Mouse (Mus musculus): Measurements from ENCODE around the gene Epn3. TPM values are rescaled to one million over a fixed set of nuclear protein-coding genes. Genes with fewer than 3 reads are reported as not detected.

The Epn3 gene
- polyA plus RNA-seq, 1 experiment from 2014 or later = 0.48 TPM

DNA sequence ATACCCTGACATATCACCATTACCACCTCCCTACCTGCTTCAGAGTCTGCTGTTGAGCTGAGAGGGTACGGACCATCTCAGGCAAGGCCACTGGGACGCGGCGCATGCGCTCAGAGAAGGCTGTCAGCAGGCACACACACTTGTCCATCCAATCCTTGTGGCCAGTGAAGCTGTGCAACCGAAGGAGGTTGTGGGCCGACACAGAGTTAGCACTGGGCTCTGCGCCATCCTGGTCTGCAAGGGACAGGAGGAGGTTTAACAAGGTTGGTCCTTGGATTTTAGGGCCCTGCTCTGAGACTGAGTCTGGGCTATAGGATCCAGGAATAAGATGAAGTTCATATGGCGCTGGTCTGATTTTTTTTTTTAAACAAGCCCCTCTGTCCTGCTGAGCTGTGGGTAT is 19.4 kb downstream of the Epn3 start:
- DNase-seq (ENCODE audit: low spot score) = no peak
- Histone ChIP-seq H3K9me3 (ENCODE audit: control insufficient read depth, low read length) (no peaks in the 10 kb centered on the region), H3K4me2 (ENCODE audit: low read depth, low read length, severe bottlenecking) (no peak overlapping the region), H3K4me1 (replicated peaks; ENCODE audit: control insufficient read depth, insufficient read depth, low read length) (0 out of 2 replicates have a peak, but pooled peaks cover 2% of the 10 kb centered on the region), H3K9ac (ENCODE audit: low read length) (no peak overlapping the region), H3K27ac (ENCODE audit: low read depth, low read length) (no peak overlapping the region), H3K27me3 (ENCODE audit: control insufficient read depth, insufficient read depth, low read length) (peaks cover 5% of the 10 kb centered on the region), H3K4me3 (ENCODE audit: low read depth, low read length) (no peak overlapping the region), H3K36me3 (ENCODE audit: control insufficient read depth, insufficient read depth, low read length) (no peaks in the 10 kb centered on the region)
- WGBS = 92% methylated on average over 9 of the region's 9 CpGs
- ATAC-seq (replicated peaks; ENCODE audit: low FRiP score) = no peak

DNA sequence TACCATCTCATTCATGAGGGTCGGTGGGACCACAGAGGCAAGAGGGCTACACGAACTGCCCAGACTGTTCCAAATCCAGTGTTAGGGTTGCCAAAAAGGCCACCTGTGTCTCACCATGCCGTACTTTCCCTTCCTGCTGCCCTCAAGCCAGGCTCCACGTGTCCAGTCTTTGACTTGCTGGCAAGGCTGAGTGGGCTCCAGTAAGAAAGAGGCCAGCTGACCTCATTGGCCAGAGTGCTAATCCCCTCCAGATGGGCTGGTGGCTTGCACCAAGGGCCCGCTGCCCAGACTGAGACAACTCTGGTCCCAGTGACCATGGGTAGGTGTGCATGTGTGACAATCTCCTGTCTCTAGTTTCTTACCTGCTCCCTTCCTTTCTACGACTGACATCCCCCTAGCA is 22.1 kb downstream of the Epn3 start:
- peaks cover 19% of the 10 kb centered on the region for H3K27me3 ChIP-seq (ENCODE audit: control insufficient read depth, insufficient read depth, low read length)
- no peak overlapping the region for H3K9ac ChIP-seq (ENCODE audit: low read length)
- no peaks in the 10 kb centered on the region for H3K9me3 ChIP-seq (ENCODE audit: control insufficient read depth, low read length)
- DNase-seq (ENCODE audit: low spot score) (no peak), ATAC-seq (replicated peaks; ENCODE audit: low FRiP score) (no peak)
- H3K4me2 ChIP-seq (ENCODE audit: low read depth, low read length, severe bottlenecking) = no peak overlapping the region
- no peaks in the 10 kb centered on the region for H3K36me3 ChIP-seq (ENCODE audit: control insufficient read depth, insufficient read depth, low read length)
- 73% methylated on average over 6 of the region's 6 CpGs for WGBS
- H3K4me3 ChIP-seq (ENCODE audit: low read depth, low read length) = no peak overlapping the region
- H3K27ac ChIP-seq (ENCODE audit: low read depth, low read length) = no peak overlapping the region
- peaks cover 6% of the 10 kb centered on the region; the same call in 1 of the 2 replicates for H3K4me1 ChIP-seq (replicated peaks; ENCODE audit: control insufficient read depth, insufficient read depth, low read length)

- WGBS = 18% methylated on average over 11 of the region's 11 CpGs
- Histone ChIP-seq H3K36me3 (ENCODE audit: control insufficient read depth, insufficient read depth, low read length) (no peaks in the 10 kb centered on the region), H3K27me3 (ENCODE audit: control insufficient read depth, insufficient read depth, low read length) (peaks cover 22% of the 10 kb centered on the region), H3K4me2 (ENCODE audit: low read depth, low read length, severe bottlenecking) (no peak overlapping the region), H3K9me3 (ENCODE audit: control insufficient read depth, low read length) (no peaks in the 10 kb centered on the region), H3K4me1 (replicated peaks; ENCODE audit: control insufficient read depth, insufficient read depth, low read length) (peaks cover 12% of the 10 kb centered on the region; the same call in 1 of the 2 replicates), H3K27ac (ENCODE audit: low read depth, low read length) (no peak overlapping the region), H3K4me3 (ENCODE audit: low read depth, low read length) (no peak overlapping the region), H3K9ac (ENCODE audit: low read length) (no peak overlapping the region)
- DNase-seq (ENCODE audit: low spot score) (no peak), ATAC-seq (replicated peaks; ENCODE audit: low FRiP score) (no peak)
Observed at GRCm38 (mm10) chr11:94475722-94476121, 24.1 kb downstream of the Epn3 start.

- Histone ChIP-seq H3K4me3 (ENCODE audit: low read depth, low read length) (peak overlapping the region; percentile 77), H3K36me3 (ENCODE audit: control insufficient read depth, insufficient read depth, low read length) (no peaks in the 10 kb centered on the region), H3K9me3 (ENCODE audit: control insufficient read depth, low read length) (no peaks in the 10 kb centered on the region), H3K4me2 (ENCODE audit: low read depth, low read length, severe bottlenecking) (peak overlapping the region; percentile 100), H3K4me1 (replicated peaks; ENCODE audit: control insufficient read depth, insufficient read depth, low read length) (peaks cover 17% of the 10 kb centered on the region), H3K9ac (ENCODE audit: low read length) (no peak overlapping the region), H3K27me3 (ENCODE audit: control insufficient read depth, insufficient read depth, low read length) (peaks cover 22% of the 10 kb centered on the region), H3K27ac (ENCODE audit: low read depth, low read length) (no peak overlapping the region)
- WGBS = 1% methylated on average over 11 of the region's 11 CpGs
- DNase-seq (ENCODE audit: low spot score) (no peak), ATAC-seq (replicated peaks; ENCODE audit: low FRiP score) (no peak; the same call in 1 of the 2 replicates)
Observed at GRCm38 (mm10) chr11:94474544-94474910, 25.2 kb downstream of the Epn3 start.

- DNase-seq (ENCODE audit: low spot score) (peak; percentile 93), ATAC-seq (replicated peaks; ENCODE audit: low FRiP score) (peak; percentile 90)
- Histone ChIP-seq H3K36me3 (ENCODE audit: control insufficient read depth, insufficient read depth, low read length) (no peaks in the 10 kb centered on the region), H3K9me3 (ENCODE audit: control insufficient read depth, low read length) (no peaks in the 10 kb centered on the region), H3K4me2 (ENCODE audit: low read depth, low read length, severe bottlenecking) (peak within 1 kb of the TSS; percentile 100), H3K27me3 (ENCODE audit: control insufficient read depth, insufficient read depth, low read length) (peaks cover 22% of the 10 kb centered on the region), H3K4me3 (ENCODE audit: low read depth, low read length) (peak within 1 kb of the TSS; percentile 77), H3K27ac (ENCODE audit: low read depth, low read length) (peak within 1 kb of the TSS; percentile 63), H3K4me1 (replicated peaks; ENCODE audit: control insufficient read depth, insufficient read depth, low read length) (peaks cover 23% of the 10 kb centered on the region), H3K9ac (ENCODE audit: low read length) (peak within 1 kb of the TSS; percentile 84)
- 0% methylated on average over 47 of the region's 71 CpGs for WGBS
Observed at GRCm38 (mm10) chr11:94473707-94474543, 25.8 kb downstream of the Epn3 start, which contains the start of gene Cacna1g. Gene Cacna1g, minus strand, starts transcription at chr11:94474198.

DNA sequence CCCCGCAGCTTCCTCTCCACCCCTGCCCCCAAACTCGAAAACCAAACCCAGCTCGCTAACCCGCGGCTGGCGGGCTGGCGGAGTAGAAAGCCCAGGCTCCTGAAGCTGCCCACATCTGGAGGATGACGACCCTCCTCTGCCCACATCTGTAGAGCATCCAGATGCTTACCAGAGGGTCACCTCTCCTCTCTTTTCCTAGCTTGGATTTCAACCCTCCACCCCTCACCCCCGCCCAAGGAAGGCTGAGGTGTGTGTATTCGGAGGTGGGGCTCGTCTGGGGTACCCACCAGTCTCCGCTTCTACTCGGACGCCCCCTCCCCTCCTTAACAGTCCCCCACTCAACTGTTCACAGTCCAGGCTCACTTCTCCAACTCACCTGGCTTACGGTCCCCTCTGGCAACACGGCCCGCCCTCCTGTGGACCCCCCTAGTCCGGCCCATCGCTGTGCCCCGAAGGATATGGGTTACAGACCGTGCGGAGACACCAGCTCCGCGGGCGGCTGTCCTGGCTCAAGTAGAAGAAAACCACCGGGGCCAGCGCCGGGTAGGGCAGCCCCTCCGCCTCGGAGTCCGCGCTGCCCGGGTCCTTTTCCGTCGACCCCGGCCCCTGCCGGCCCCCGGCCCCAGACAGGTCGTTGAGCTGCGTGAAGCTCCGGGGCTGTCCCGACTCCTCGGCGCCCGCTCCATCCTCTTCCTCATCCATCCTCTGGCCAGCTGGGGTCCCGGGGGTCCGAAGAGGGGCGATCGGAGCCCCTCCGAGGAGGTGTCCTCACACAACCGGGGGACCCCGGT is 26.7 kb downstream of the Epn3 start:
- WGBS = under 1% methylated on average over 52 of the region's 52 CpGs
- Histone ChIP-seq H3K36me3 (ENCODE audit: control insufficient read depth, insufficient read depth, low read length) (no peaks in the 10 kb centered on the region), H3K9ac (ENCODE audit: low read length) (peak overlapping the region; percentile 84), H3K4me2 (ENCODE audit: low read depth, low read length, severe bottlenecking) (peak overlapping the region; percentile 100), H3K27ac (ENCODE audit: low read depth, low read length) (peak overlapping the region; percentile 63), H3K9me3 (ENCODE audit: control insufficient read depth, low read length) (no peaks in the 10 kb centered on the region), H3K4me1 (replicated peaks; ENCODE audit: control insufficient read depth, insufficient read depth, low read length) (peaks cover 29% of the 10 kb centered on the region), H3K27me3 (ENCODE audit: control insufficient read depth, insufficient read depth, low read length) (peaks cover 22% of the 10 kb centered on the region), H3K4me3 (ENCODE audit: low read depth, low read length) (peak overlapping the region; percentile 77)
- DNase-seq (ENCODE audit: low spot score) = peak; percentile 76
- no peak; the same call in 1 of the 2 replicates for ATAC-seq (replicated peaks; ENCODE audit: low FRiP score)

DNA sequence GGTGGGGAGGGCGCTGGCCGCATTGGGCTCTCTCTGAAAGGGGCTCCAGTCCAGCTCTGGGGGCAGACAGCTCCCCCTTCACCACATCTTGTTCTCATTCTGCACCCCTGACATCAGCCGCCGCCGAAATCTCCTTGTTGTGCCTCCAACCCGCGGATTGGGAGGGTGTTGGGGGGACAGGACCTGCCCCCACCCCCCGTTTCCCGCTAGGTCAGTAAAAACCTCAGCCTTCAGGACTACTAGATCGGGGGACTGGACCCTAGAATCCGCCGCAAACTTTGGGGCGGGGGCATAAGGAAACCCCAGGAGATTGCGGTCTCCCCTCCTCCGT is 27.2 kb downstream of the Epn3 start:
- H3K27me3 ChIP-seq (ENCODE audit: control insufficient read depth, insufficient read depth, low read length) = peaks cover 22% of the 10 kb centered on the region
- H3K9ac ChIP-seq (ENCODE audit: low read length) = peak overlapping the region; percentile 84
- H3K9me3 ChIP-seq (ENCODE audit: control insufficient read depth, low read length) = no peaks in the 10 kb centered on the region
- H3K4me2 ChIP-seq (ENCODE audit: low read depth, low read length, severe bottlenecking) = peak overlapping the region; percentile 100
- peak overlapping the region; percentile 77 for H3K4me3 ChIP-seq (ENCODE audit: low read depth, low read length)
- H3K36me3 ChIP-seq (ENCODE audit: control insufficient read depth, insufficient read depth, low read length) = no peaks in the 10 kb centered on the region
- H3K4me1 ChIP-seq (replicated peaks; ENCODE audit: control insufficient read depth, insufficient read depth, low read length) = peaks cover 29% of the 10 kb centered on the region
- WGBS = 0% methylated on average over 15 of the region's 15 CpGs
- ATAC-seq (replicated peaks; ENCODE audit: low FRiP score) = no peak
- no peak overlapping the region for H3K27ac ChIP-seq (ENCODE audit: low read depth, low read length)
- DNase-seq (ENCODE audit: low spot score) = no peak

DNA sequence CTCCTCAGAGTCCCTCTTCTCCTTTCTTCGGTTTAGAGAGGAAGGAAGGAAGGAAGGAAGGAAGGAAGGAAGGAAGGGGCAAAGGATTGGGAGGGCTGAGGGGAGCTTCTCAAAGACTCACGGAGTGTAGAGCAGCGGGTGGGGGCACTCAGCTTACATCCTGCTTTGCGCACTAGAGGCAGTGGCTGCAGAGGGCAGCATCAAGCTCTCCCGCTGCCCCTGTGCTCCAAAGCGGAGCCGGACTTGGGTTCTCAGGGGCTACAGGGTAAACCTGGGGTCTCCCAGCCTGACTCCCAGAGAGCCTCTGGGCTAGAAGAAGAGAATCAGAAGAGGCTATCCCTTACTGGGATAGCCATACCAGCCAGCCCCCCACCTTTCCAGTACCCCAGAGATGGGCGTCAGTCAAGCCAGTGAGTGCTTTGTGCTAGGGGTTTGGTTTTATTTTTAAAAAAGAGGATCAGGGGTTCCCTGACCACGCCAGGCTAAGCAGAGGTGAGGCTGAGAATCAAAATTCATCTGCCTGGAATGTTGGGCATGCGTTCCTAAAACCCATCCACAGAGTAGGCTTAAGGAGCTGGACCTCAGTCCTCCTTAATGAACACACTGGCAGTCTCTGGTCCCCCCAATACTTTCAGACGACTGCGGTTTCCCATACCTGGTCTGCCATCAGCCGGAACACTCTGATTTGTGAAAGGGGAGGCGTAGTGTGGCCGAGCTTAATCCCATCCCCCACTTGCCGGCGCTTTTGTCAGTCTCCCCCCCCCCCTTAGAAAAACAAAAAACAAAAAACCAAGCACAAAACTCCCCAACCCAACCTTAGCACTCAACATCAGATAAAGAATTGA is 27.8 kb downstream of the Epn3 start:
- peaks cover 22% of the 10 kb centered on the region for H3K27me3 ChIP-seq (ENCODE audit: control insufficient read depth, insufficient read depth, low read length)

More for the DNA sequence above, 27.8 kb downstream of the Epn3 start:
- no peak for DNase-seq (ENCODE audit: low spot score)
- no peak for ATAC-seq (replicated peaks; ENCODE audit: low FRiP score)
- peak overlapping the region; percentile 100 for H3K4me2 ChIP-seq (ENCODE audit: low read depth, low read length, severe bottlenecking)
- WGBS = 5% methylated on average over 17 of the region's 17 CpGs
- H3K9ac ChIP-seq (ENCODE audit: low read length) = peak overlapping the region; percentile 84
- H3K27ac ChIP-seq (ENCODE audit: low read depth, low read length) = no peak overlapping the region
- peaks cover 29% of the 10 kb centered on the region for H3K4me1 ChIP-seq (replicated peaks; ENCODE audit: control insufficient read depth, insufficient read depth, low read length)
- H3K4me3 ChIP-seq (ENCODE audit: low read depth, low read length) = peak overlapping the region; percentile 77
- no peaks in the 10 kb centered on the region for H3K9me3 ChIP-seq (ENCODE audit: control insufficient read depth, low read length)
- no peaks in the 10 kb centered on the region for H3K36me3 ChIP-seq (ENCODE audit: control insufficient read depth, insufficient read depth, low read length)

All from forebrain, embryonic 11.5 days (tissue).